Mouse (Mus musculus) C2C12 (cell line): Measurements from ENCODE around the gene Cspg4. TPM values are rescaled to one million over a fixed set of nuclear protein-coding genes. Genes with fewer than 3 reads are reported as not detected.

Source experiments
- H3K27me3 ChIP-seq: one replicate; pipeline ENCODE4 v1.6.1; 2011; ENCODE audit not compliant: control insufficient read depth, insufficient read depth, insufficient read length
- H3K36me3 ChIP-seq: one replicate; pipeline ENCODE4 v1.6.1; 2011; ENCODE audit not compliant: control insufficient read depth, insufficient read depth
- H3K4me3 ChIP-seq: one replicate; pipeline ENCODE4 v1.5.1; 2011; ENCODE audit warnings: mild to moderate bottlenecking, control low read depth; ENCODE audit not compliant: poor library complexity, insufficient read depth, severe bottlenecking
- H3K79me2 ChIP-seq: one replicate; pipeline ENCODE4 v1.6.1; 2011; ENCODE audit not compliant: control insufficient read depth, insufficient read depth
- H3K79me3 ChIP-seq: one replicate; pipeline ENCODE4 v1.6.1; 2011; ENCODE audit warnings: low read depth, control low read depth
- H3ac ChIP-seq: one replicate; pipeline ENCODE3; 2011; ENCODE audit warnings: low read depth; ENCODE audit not compliant: control insufficient read depth, insufficient read length
- CEBPB ChIP-seq: IDR thresholded peaks from one replicate; pipeline ENCODE4 v1.6.1; 2011; ENCODE audit warnings: low read depth, mild to moderate bottlenecking, control low read depth, moderate library complexity
- CTCF ChIP-seq: IDR thresholded peaks from one replicate; pipeline ENCODE4 v1.5.1; 2011; ENCODE audit not compliant: control insufficient read depth, insufficient read depth, insufficient read length
- FOSL1 ChIP-seq: IDR thresholded peaks from one replicate; pipeline ENCODE4 v1.8.0; 2011; ENCODE audit warnings: mild to moderate bottlenecking, low read length; ENCODE audit not compliant: poor library complexity, insufficient read depth, severe bottlenecking
- MAX ChIP-seq: IDR thresholded peaks from one replicate; pipeline ENCODE4 v1.6.1; 2011; ENCODE audit warnings: mild to moderate bottlenecking, control low read depth
- MYOD1 ChIP-seq: IDR thresholded peaks from one replicate; pipeline ENCODE4 v1.6.1; 2011; ENCODE audit warnings: low read depth; ENCODE audit not compliant: control insufficient read depth, insufficient read length
- MYOG ChIP-seq: IDR thresholded peaks from one replicate; pipeline ENCODE4 v1.6.1; 2011; ENCODE audit not compliant: control insufficient read depth, insufficient read length; ENCODE audit errors: extremely low read depth
- USF1 ChIP-seq: IDR thresholded peaks from one replicate; pipeline ENCODE4 v1.6.1; 2011; ENCODE audit warnings: low read depth, mild to moderate bottlenecking, control low read depth, moderate library complexity
- polyA plus RNA-seq: library from polyadenylated mRNA; unstranded; fragments of >200 nt; fragmentation: generic; extraction: Trizol; gene quantifications from one replicate; pipeline ENCODE4 v1.2.1, GENCODE M21; 2012; ENCODE audit warnings: missing spikeins

Cspg4 gene
- polyA plus RNA-seq, 1 experiment, result 42.8 TPM

DNA sequence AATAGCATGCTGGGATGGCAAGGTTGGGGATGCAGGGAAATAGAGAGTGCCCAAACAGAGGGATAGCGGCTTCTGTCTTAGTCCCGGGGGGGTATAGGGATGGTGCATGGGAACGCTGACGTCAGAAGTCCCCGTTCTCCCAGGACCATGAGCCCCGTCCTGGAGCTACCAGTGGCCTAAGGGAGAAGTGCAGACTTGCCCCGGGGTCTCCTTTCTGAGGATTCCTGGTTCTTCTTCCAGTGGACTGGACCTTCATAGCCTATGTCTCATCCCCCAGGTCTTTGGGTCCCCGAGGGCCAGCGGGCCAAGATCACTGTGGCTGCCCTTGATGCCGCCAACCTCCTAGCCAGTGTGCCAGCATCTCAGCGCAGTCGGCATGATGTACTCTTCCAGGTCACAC is 31.9 kb downstream of the Cspg4 start:
- H3ac ChIP-seq, result no peak overlapping the region
- H3K79me3 ChIP-seq, result no peaks in the 10 kb centered on the region
- H3K4me3 ChIP-seq, result no peak overlapping the region
- H3K27me3 ChIP-seq, result no peaks in the 10 kb centered on the region
- no peaks in the 10 kb centered on the region for H3K79me2 ChIP-seq
- no peaks in the 10 kb centered on the region for H3K36me3 ChIP-seq
- no peak for TF ChIP-seq MYOD1
- no peak for TF ChIP-seq FOSL1

DNA sequence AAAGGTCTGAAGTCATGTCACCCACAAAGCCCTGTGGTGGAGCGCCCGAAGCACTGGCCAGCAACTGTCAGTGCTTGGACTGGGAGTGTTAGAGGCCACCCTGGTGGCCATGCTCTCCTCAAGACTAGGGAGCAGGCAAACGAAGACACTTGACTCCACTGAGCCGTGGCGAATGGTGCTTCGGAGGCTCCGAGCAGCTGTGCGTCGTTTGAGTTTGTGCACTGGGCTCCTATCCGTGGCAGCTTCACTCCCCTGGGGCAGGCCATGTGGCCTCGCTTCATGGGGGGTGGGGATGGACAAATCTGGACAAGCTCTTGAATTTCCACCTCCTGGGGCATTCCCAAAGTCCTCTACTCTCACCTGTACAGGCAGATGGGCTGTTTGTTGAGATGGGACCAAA is 34.6 kb downstream of the Cspg4 start:
- H3K79me3 ChIP-seq, result no peaks in the 10 kb centered on the region
- H3K4me3 ChIP-seq, result no peak overlapping the region
- no peaks in the 10 kb centered on the region for H3K27me3 ChIP-seq
- H3ac ChIP-seq, result no peak overlapping the region
- TF ChIP-seq CEBPB (no peak), FOSL1 (no peak), USF1 (no peak), MYOG (no peak), CTCF (no peak), MYOD1 (no peak), MAX (no peak)
- H3K36me3 ChIP-seq, result no peaks in the 10 kb centered on the region
- no peaks in the 10 kb centered on the region for H3K79me2 ChIP-seq

DNA sequence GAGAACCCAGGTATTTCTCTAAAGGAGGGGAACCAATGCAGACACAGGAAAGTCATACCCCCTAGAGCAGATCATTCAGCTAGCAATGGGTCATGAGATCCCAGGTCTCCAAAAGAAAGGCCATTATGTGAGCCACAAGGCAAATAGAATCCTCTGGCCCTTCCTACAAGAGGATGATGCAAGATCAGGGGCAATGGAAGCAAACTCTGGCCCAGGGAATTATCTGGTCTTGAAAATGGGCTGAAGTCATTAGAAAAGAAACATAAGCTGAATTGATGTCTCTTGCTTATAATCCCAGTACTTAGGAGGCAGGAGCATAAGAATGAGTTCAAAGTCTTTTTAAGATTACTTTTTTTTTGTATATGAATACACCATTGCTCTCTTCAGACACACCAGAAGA is 35.2 kb downstream of the Cspg4 start:
- no peaks in the 10 kb centered on the region for H3K36me3 ChIP-seq
- TF ChIP-seq CEBPB (no peak), MYOD1 (no peak), MYOG (no peak), FOSL1 (no peak), CTCF (no peak), MAX (no peak), USF1 (no peak)
- no peaks in the 10 kb centered on the region for H3K79me3 ChIP-seq
- no peak overlapping the region for H3K4me3 ChIP-seq
- H3ac ChIP-seq, result no peak overlapping the region
- H3K27me3 ChIP-seq, result no peaks in the 10 kb centered on the region
- H3K79me2 ChIP-seq, result no peaks in the 10 kb centered on the region

DNA sequence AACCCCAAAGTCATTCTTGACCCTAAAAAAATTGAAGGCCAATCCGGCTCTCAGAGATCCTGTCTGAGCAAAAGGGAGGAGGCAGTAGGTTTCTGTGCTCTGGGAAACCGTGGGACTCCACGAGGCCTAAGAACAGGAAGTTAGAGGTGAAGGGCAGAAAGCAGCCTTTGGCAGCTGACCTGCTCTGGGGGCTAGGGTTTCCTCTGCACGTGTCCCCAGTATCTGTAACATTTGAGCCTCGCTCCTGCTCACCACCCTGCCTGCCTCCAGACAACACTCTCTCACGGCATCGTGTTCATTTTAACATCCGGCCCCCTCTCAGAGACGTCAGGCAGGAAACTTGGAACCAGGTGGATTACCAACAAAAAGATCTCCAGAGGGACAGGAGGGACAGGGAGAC is 35.7 kb downstream of the Cspg4 start:
- no peak overlapping the region for H3K4me3 ChIP-seq
- H3K36me3 ChIP-seq, result no peaks in the 10 kb centered on the region
- H3ac ChIP-seq, result no peak overlapping the region
- H3K79me3 ChIP-seq, result no peaks in the 10 kb centered on the region
- no peak for TF ChIP-seq MYOG
- TF ChIP-seq CEBPB, result no peak
- TF ChIP-seq MYOD1, result no peak
- no peaks in the 10 kb centered on the region for H3K79me2 ChIP-seq
- H3K27me3 ChIP-seq, result no peaks in the 10 kb centered on the region

DNA sequence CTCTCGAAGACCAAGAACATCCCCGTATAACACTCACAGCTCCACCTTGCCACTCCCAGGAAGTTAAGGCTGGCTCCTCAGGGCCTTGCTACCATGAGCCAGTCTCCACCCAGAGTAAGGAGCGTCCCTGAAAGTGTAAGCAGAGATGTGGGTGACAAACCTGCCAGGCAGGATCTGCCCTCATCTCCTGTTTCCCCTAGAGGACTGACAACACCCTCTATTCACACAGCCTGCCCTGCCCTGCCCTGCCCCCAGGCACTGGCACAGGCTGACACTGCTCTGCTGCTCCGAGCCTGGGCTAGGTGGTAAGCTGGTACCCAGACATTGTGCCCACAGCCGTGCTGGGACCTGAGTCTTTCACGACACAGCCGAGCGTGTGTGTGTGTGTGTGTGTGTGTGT is 36.4 kb downstream of the Cspg4 start:
- Histone ChIP-seq H3K4me3 (no peak overlapping the region), H3K27me3 (no peaks in the 10 kb centered on the region), H3K36me3 (no peaks in the 10 kb centered on the region), H3K79me3 (no peaks in the 10 kb centered on the region), H3K79me2 (no peaks in the 10 kb centered on the region), H3ac (no peak overlapping the region)
- no peak for TF ChIP-seq USF1
- no peak for TF ChIP-seq CTCF
- no peak for TF ChIP-seq CEBPB
- no peak for TF ChIP-seq MAX
- TF ChIP-seq MYOD1, result no peak

DNA sequence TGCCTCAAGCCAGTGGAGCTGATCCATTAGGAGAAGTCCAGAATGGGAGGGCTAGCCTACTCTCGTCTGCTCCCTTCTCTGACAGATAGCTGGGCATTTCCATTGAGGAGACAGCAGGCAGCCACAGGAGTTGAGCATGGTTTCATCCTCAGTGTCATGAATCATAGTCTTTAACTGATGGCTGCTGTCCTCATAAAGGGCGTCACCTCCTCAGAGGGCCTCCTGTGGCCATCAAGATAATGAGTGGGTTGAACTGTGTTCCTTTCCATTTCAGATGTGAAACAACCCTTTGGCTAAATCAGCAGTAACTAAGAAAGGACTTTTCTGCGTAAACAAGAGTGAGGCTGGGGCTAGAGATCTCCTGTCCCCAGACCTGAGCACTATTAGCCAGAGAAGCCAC is 38.8 kb downstream of the Cspg4 start:
- no peak overlapping the region for H3K4me3 ChIP-seq
- TF ChIP-seq FOSL1 (no peak), MYOG (no peak), USF1 (no peak), MYOD1 (no peak), CEBPB (no peak), MAX (no peak), CTCF (no peak)
- H3K79me2 ChIP-seq, result no peaks in the 10 kb centered on the region
- H3K79me3 ChIP-seq, result no peaks in the 10 kb centered on the region
- H3K27me3 ChIP-seq, result no peaks in the 10 kb centered on the region
- H3ac ChIP-seq, result no peak overlapping the region
- no peaks in the 10 kb centered on the region for H3K36me3 ChIP-seq
